Mouse (Mus musculus) midbrain, postnatal 0 days (tissue): Measurements from ENCODE around the gene Tns2. TPM values are rescaled to one million over a fixed set of nuclear protein-coding genes. Genes with fewer than 3 reads are reported as not detected.

Experiments
- ATAC-seq: fragments of 200-750 bp; cut with Nextera tagmentation; 2 replicates; pipeline ENCODE4 v1.8.0; 2017; ENCODE audit warnings: moderate number of reproducible peaks, mild to moderate bottlenecking, moderate TSS enrichment, moderate library complexity; ENCODE audit not compliant: low FRiP score
- DNase-seq: peaks from one replicate; pipeline ENCODE4 v3.0.0-alpha.2; 2015; ENCODE audit warnings: low spot score
- H3K27ac ChIP-seq: fragments of 300-500 bp; sonication (generic); 2 replicates; pipeline ENCODE4 v1.5.1; 2014; ENCODE audit warnings: low read depth, mild to moderate bottlenecking, low read length, mixed read lengths
- H3K27me3 ChIP-seq: fragments of 300-500 bp; sonication (generic); 2 replicates; pipeline ENCODE4 v1.6.1; 2014; ENCODE audit warnings: low read length, control low read depth, mixed read lengths; ENCODE audit not compliant: insufficient read depth
- H3K36me3 ChIP-seq: fragments of 300-500 bp; sonication (generic); 2 replicates; pipeline ENCODE4 v1.6.1; 2014; ENCODE audit warnings: low read length, control low read depth, mixed read lengths; ENCODE audit not compliant: insufficient read depth
- H3K4me1 ChIP-seq: fragments of 300-500 bp; sonication (generic); 2 replicates; pipeline ENCODE4 v1.6.1; 2014; ENCODE audit warnings: mild to moderate bottlenecking, control low read depth, antibody characterized with exemption, low read length, mixed read lengths; ENCODE audit not compliant: insufficient read depth
- H3K4me2 ChIP-seq: fragments of 300-500 bp; sonication (generic); 2 replicates; pipeline ENCODE4 v1.6.1; 2014; ENCODE audit warnings: low read depth, mild to moderate bottlenecking, low read length, mixed read lengths; ENCODE audit not compliant: poor library complexity, severe bottlenecking
- H3K4me3 ChIP-seq: fragments of 300-500 bp; sonication (generic); 2 replicates; pipeline ENCODE4 v1.5.1; 2014; ENCODE audit warnings: low read depth, mild to moderate bottlenecking, low read length, moderate library complexity
- H3K9ac ChIP-seq: fragments of 300-500 bp; sonication (generic); replicated peaks from 2 replicates; pipeline ENCODE4 v1.6.1; 2014; ENCODE audit warnings: mild to moderate bottlenecking, low read length, moderate library complexity, mixed read lengths; ENCODE audit not compliant: poor library complexity, severe bottlenecking
- H3K9me3 ChIP-seq: fragments of 300-500 bp; sonication (generic); 2 replicates; pipeline ENCODE4 v1.6.1; 2016; ENCODE audit warnings: low read length, control low read depth
- CTCF ChIP-seq: IDR thresholded peaks from 2 replicates; pipeline ENCODE4 v1.5.1; 2016; ENCODE audit warnings: antibody characterized with exemption, mild to moderate bottlenecking
- WGBS: fragments of 180-500 bp; shearing (Covaris S2); extraction: QIAGEN DNeasy Blood & Tissue Kit; methylation state at CpG from one replicate; pipeline ENCODE4 v1.1.7; 2014; 5-methylcytosine and 5-hydroxymethylcytosine counted together
- polyA plus RNA-seq: library from polyadenylated mRNA; unstranded; fragments of >200 nt; fragmentation: Nextera tagmentation; extraction: Ambion mirVana; gene quantifications from 2 replicates; pipeline ENCODE4 v1.2.1, GENCODE M21; 2015
- total RNA-seq: library from RNA; depleted of rRNA; stranded (reverse); fragments of >200 nt; gene quantifications from 2 replicates; pipeline ENCODE4 v1.2.3, GENCODE M21; 2014

Tns2 gene
- total and polyA plus RNA-seq, 2 experiments from 2014 or later = 5.1 to 18.1 TPM

DNA sequence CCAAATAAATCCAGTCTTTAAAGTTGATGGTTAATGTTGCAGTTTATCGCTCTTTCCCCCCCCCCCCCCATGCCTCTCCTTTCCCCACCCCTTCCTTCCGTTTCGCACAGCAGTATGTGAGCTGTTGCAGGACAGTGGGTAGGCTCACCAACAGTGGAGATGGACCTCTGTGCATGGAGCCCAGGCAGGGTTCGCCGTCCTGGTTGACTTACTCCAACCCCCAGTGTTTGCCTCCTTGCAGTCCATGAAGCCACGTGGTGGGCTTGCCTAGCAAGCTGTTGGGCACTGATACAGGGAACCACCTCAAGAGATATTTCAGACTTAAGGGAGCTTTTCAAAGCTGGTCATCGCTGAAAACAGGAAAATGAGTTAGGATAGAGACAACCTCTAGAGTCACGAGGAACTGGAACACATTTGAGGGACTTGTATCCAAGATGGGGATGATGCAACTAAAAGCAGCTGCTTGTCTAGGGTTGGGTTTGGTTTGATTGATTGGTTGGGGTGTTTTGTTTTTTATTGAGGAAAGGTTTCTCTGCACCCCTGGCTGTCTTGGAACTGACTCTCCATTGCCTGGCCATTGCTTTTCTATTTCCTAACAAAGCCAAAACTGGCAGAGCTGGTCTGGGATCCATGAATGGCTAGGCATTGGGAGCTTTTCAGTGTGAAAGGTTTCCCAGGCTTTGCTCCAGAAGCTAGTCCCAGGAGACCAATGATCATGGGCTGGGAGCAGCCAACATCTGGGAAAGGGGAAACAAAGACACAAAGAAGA, 2.9 kb upstream of the Tns2 start:
- 86% methylated on average over 8 of the region's 8 CpGs for WGBS
- H3K4me3 ChIP-seq = no peak overlapping the region
- H3K27me3 ChIP-seq = 0 out of 2 replicates have a peak, but pooled peaks cover 5% of the 10 kb centered on the region
- peaks cover 6% of the 10 kb centered on the region; the same call in 1 of the 2 replicates for H3K4me1 ChIP-seq
- ATAC-seq = no peak
- H3K9me3 ChIP-seq = no peaks in the 10 kb centered on the region
- peaks cover 35% of the 10 kb centered on the region for H3K36me3 ChIP-seq
- H3K27ac ChIP-seq = no peak overlapping the region
- no peak for DNase-seq
- no peak for TF ChIP-seq CTCF
- no peak overlapping the region for H3K9ac ChIP-seq
- H3K4me2 ChIP-seq = no peak overlapping the region

DNA sequence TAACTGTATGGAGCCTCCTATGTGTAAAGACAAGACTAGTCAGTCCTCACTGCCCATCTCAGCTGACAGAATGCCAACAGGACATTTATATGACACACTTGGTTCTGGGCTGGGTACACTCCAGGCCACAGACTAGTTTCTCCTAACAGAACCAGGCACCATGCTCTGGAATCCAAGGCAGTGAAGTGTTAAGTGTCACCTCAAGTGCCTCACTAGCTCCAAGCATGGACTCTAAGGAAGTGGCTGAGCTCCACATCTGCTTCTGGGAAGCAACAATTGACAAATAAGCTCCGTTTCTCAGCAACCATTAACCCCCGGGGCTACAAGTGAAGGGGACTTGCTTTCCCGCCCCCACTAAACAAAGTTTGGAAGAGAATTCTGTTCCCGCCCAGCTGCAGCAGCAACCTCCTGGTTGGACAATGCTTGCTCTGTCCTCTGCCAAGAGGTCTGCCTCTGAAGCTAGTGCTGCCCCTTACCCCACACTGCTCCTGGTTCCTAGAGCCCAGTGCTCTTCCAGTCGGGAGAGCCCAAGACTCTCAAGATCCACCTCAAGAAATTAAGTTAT, 2.1 kb upstream of the Tns2 start:
- Histone ChIP-seq H3K4me1 (peaks cover 6% of the 10 kb centered on the region; the same call in 1 of the 2 replicates), H3K27me3 (peaks cover 5% of the 10 kb centered on the region; the same call in 1 of the 2 replicates), H3K4me2 (no peak overlapping the region), H3K27ac (no peak overlapping the region), H3K9ac (no peak overlapping the region), H3K9me3 (no peaks in the 10 kb centered on the region), H3K4me3 (no peak overlapping the region), H3K36me3 (peaks cover 28% of the 10 kb centered on the region)
- WGBS = 30% methylated on average over 5 of the region's 5 CpGs
- TF ChIP-seq CTCF = no peak
- DNase-seq (no peak), ATAC-seq (no peak)

DNA sequence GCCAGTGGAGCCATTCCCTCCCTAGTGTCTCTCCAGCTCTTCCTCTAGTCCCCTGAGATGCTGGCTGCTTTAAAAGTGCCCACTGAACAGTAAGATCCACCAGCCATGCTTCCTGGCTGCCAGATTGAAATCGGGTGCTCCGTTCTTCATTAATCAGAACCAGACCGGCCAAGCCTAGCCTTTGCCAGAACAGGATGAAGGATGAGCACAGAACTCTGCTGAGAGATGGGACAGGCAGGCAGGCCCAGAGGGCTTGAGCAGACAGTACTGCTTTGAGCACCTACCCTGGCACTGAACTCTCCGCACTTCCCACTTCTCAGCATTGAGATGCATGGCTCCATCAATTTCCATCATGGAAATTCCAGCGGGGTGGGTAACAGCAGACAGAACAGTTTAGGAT, 953 bp upstream of the Tns2 start:
- DNase-seq = no peak
- Histone ChIP-seq H3K4me2 (no peak overlapping the region), H3K9me3 (no peaks in the 10 kb centered on the region), H3K36me3 (peaks cover 17% of the 10 kb centered on the region), H3K4me3 (no peak overlapping the region), H3K27me3 (peaks cover 5% of the 10 kb centered on the region; the same call in 1 of the 2 replicates), H3K27ac (no peak overlapping the region), H3K4me1 (peaks cover 6% of the 10 kb centered on the region; the same call in 1 of the 2 replicates), H3K9ac (no peak overlapping the region)
- WGBS = 60% methylated on average over 5 of the region's 5 CpGs
- ATAC-seq = no peak
- TF ChIP-seq CTCF = no peak

DNA sequence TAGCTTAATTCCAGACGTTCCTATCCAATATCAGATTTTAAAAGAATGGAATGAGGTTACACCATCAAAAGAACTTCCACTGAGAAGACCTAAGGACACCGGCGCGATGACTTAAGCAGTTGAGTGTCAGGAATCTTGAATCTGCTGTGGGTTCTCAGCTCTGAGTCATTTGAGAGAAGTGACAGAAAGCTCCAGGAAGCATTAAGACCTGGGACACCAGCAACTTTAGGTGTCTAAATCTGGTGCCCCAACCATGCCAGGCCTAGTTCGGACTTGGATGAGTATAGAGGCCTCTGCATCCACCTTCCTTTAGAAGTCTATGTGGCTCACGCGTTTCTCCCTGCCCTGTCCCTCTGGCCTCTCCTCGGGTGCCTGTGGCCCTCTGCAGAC, 447 bp upstream of the Tns2 start:
- DNase-seq (no peak), ATAC-seq (no peak)
- 25% methylated on average over 8 of the region's 8 CpGs for WGBS
- peaks cover 5% of the 10 kb centered on the region; the same call in 1 of the 2 replicates for H3K27me3 ChIP-seq
- H3K27ac ChIP-seq = no peak overlapping the region; the same call in 1 of the 2 replicates
- H3K9ac ChIP-seq = peak overlapping the region; percentile 55
- H3K36me3 ChIP-seq = peaks cover 14% of the 10 kb centered on the region
- H3K9me3 ChIP-seq = no peaks in the 10 kb centered on the region
- H3K4me1 ChIP-seq = peaks cover 6% of the 10 kb centered on the region; the same call in 1 of the 2 replicates
- TF ChIP-seq CTCF = no peak
- H3K4me3 ChIP-seq = peak overlapping the region; percentile 49
- peak overlapping the region; percentile 92 for H3K4me2 ChIP-seq

DNA sequence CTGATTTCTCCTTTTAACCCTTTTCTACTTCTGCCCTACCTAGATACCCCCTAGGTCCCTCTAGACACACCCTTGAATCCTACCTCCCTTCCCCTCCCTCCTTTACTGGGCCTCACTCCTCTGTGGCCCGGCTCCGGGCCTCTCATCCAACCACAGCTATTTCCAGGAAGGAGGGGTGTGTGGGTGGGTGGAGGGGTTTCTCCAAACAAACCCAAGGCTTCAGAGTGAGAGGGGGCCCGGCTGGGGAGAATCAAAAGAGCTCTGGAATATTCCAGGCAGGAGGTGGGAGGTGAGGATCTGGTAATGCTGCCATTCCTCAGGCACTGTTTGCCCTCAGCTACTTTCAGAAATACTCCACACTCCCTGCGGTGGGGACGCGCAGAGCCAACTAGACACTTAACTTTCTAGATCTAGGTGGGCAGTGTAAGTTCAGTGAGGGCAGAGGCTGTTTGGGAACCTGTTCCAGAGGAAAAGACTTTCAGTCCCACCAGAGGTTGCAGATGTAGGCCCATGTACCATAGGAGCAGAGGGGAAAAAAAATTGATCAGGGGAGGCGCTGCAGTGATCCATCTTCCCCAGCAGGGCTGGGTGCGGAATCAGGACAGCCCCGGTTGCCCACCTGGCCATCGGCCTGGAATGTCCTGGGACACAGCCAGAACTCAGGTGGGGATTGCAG, 921 bp downstream of the Tns2 start:
- 36% methylated on average over 10 of the region's 10 CpGs for WGBS
- H3K4me1 ChIP-seq = peaks cover 6% of the 10 kb centered on the region; the same call in 1 of the 2 replicates
- DNase-seq (no peak), ATAC-seq (no peak)
- peak overlapping the region; percentile 55; the same call in 1 of the 2 replicates for H3K9ac ChIP-seq
- H3K4me3 ChIP-seq = peak overlapping the region; percentile 49; the same call in 1 of the 2 replicates
- TF ChIP-seq CTCF = no peak; the same call in 1 of the 2 replicates
- no peak overlapping the region for H3K27ac ChIP-seq
- peaks cover 5% of the 10 kb centered on the region; the same call in 1 of the 2 replicates for H3K27me3 ChIP-seq
- no peaks in the 10 kb centered on the region for H3K9me3 ChIP-seq
- H3K36me3 ChIP-seq = peaks cover under 1% of the 10 kb centered on the region
- H3K4me2 ChIP-seq = peak overlapping the region; percentile 92
